Mouse (Mus musculus): ENCODE results near the gene Scin. TPM values are rescaled to one million over a fixed set of nuclear protein-coding genes. Genes with fewer than 3 reads are reported as not detected.

Scin gene
- 0.37 TPM for total RNA-seq (2023)

DNA sequence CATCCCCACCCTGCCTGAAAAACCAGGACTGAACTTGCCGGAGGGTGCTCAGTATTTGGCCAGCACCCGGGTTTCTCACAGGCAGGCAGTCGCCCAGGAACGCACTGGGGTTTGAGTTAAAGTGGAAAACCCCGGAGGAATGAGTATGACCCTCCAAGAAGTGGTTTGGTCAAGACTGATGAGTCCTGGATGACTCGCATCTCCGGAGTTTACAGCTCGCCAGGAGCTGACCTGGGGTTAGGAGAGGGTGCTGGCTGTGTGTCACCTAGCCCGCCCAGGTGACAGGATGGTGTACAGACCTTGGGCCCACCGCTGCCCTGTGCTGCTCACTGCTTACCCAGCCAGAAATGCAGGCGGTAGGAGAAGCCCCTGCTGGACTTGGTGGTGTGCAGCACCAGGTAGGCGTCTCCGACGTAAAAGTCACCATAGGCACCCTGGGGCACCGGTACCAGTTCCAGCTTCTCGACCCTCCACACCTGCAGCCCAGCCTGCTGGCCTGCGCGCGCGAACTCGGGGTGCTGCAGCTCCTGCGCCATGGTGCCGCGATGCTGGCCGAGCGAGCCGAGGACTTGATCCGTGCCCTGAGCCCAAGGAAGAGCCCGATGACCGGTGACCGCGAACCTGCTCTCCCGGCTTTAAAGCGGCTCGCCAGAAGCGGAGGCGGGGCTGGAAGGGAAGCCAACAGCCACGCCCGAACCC is at the start of gene Scin:
Gene Scin (minus strand): TSS at position 656 of the 699 bp plus-strand sequence.

GRCm38 (mm10) chr12:40037876-40038463 is 96.1 kb downstream of the Scin start, which contains the start of gene Arl4a:
Arl4a (minus strand) TSS chr12:40038025.

Other genes with a start within 250 kb of the Scin start
- 57.1 TPM for gene Arl4a, start 96.2 kb downstream of the Scin start, total RNA-seq (2023)
- 0.46 TPM for gene Lsmem1, start 65.3 kb upstream of the Scin start, total RNA-seq (2023)
- gene Ifrd1, start 114.3 kb upstream of the Scin start, total RNA-seq (2023) = 244 TPM

Data from CD8-positive naive resting alpha-beta T cell, adult 57 days (primary cell).